Mouse (Mus musculus): ENCODE measurements around the gene Ryr3. TPM values are rescaled to one million over a fixed set of nuclear protein-coding genes. Genes with fewer than 3 reads are reported as not detected.

Gene Ryr3
- polyA plus RNA-seq, 1 experiment from 2014 or later = 2.1 TPM

DNA sequence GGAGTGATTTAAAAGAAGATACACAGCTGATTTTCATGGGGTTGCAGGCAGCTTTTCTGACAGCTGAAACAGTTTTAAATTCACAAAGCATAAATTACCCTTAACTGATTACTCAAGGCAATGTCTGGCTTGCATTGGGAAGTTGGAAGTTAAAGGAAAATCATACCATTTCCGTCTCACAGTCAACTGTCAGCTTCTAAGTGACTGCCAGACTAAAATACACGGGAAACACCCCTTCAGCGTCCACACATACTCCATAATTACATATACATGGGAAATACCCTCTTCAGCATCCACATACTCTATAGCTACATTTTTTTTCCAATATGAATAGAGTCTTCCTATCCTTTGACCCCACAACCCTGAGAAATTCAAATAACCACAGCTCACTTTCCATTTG is 158.8 kb downstream of the Ryr3 start:
- no peak for TF ChIP-seq EP300 (optimal IDR thresholded peaks at IDR 0.05)
- TF ChIP-seq CTCF (IDR thresholded peaks at IDR 0.05; ENCODE audit: low read depth) = no peak
- H3K27ac ChIP-seq (replicated peaks) = no peak overlapping the region
- no peak overlapping the region for H3K4me2 ChIP-seq (replicated peaks; ENCODE audit: low read depth)
- no peak overlapping the region for H3K9ac ChIP-seq (ENCODE audit: low read length)
- no peaks in the 10 kb centered on the region for H3K9me3 ChIP-seq (ENCODE audit: control insufficient read depth, low read length)
- H3K4me3 ChIP-seq (ENCODE audit: low read depth, low read length) = no peak overlapping the region
- no peaks in the 10 kb centered on the region for H3K27me3 ChIP-seq (ENCODE audit: control insufficient read depth, insufficient read depth, low read length)
- ATAC-seq (ENCODE audit: low FRiP score, low TSS enrichment) (no peak), DNase-seq (ENCODE audit: low spot score) (no peak)
- 56% methylated on average over 3 of the region's 3 CpGs for WGBS
- H3K4me1 ChIP-seq (replicated peaks; ENCODE audit: control insufficient read depth, insufficient read depth) = no peaks in the 10 kb centered on the region
- no peaks in the 10 kb centered on the region for H3K36me3 ChIP-seq (ENCODE audit: control insufficient read depth, insufficient read depth, low read length)

DNA sequence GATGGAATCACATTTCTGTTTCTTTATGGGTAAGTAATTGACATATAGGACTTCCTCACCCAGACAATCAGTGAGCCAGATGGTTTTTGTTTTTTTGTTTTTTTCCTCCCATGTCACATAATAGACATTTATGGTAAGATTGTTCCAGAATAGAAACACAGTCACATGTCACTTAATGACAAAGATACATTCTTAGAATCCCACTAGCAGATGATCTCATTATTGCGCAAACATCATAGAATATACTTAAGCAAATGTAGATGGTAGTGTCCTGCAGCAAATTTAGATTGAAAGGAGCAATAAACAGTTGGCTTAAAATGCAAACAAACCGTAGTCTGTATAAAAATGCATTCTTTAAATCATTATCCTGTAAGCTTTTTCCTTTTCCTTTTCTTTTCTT is 161.3 kb downstream of the Ryr3 start:
- DNase-seq (ENCODE audit: low spot score) (no peak), ATAC-seq (ENCODE audit: low FRiP score, low TSS enrichment) (no peak)
- TF ChIP-seq EP300 (optimal IDR thresholded peaks at IDR 0.05) (no peak), CTCF (IDR thresholded peaks at IDR 0.05; ENCODE audit: low read depth) (no peak)
- no peaks in the 10 kb centered on the region for H3K27me3 ChIP-seq (ENCODE audit: control insufficient read depth, insufficient read depth, low read length)
- H3K4me1 ChIP-seq (replicated peaks; ENCODE audit: control insufficient read depth, insufficient read depth) = no peaks in the 10 kb centered on the region
- H3K36me3 ChIP-seq (ENCODE audit: control insufficient read depth, insufficient read depth, low read length) = no peaks in the 10 kb centered on the region
- no peak overlapping the region for H3K4me2 ChIP-seq (replicated peaks; ENCODE audit: low read depth)
- WGBS = 78% methylated on average over 2 of the region's 2 CpGs
- no peak overlapping the region for H3K27ac ChIP-seq (replicated peaks)
- no peak overlapping the region for H3K9ac ChIP-seq (ENCODE audit: low read length)
- no peaks in the 10 kb centered on the region for H3K9me3 ChIP-seq (ENCODE audit: control insufficient read depth, low read length)
- no peak overlapping the region for H3K4me3 ChIP-seq (ENCODE audit: low read depth, low read length)

GRCm38 (mm10) chr2:113049831-113050230 is 167.1 kb downstream of the Ryr3 start:
- Histone ChIP-seq H3K9ac (ENCODE audit: low read length) (no peak overlapping the region), H3K4me1 (replicated peaks; ENCODE audit: control insufficient read depth, insufficient read depth) (no peaks in the 10 kb centered on the region), H3K4me2 (replicated peaks; ENCODE audit: low read depth) (no peak overlapping the region), H3K36me3 (ENCODE audit: control insufficient read depth, insufficient read depth, low read length) (no peaks in the 10 kb centered on the region), H3K27ac (replicated peaks) (no peak overlapping the region), H3K4me3 (ENCODE audit: low read depth, low read length) (no peak overlapping the region), H3K27me3 (ENCODE audit: control insufficient read depth, insufficient read depth, low read length) (no peaks in the 10 kb centered on the region), H3K9me3 (ENCODE audit: control insufficient read depth, low read length) (no peaks in the 10 kb centered on the region)
- ATAC-seq (ENCODE audit: low FRiP score, low TSS enrichment) (no peak), DNase-seq (ENCODE audit: low spot score) (no peak)
- no peak for TF ChIP-seq EP300 (optimal IDR thresholded peaks at IDR 0.05)
- 36% methylated on average over 1 of the region's 1 CpGs for WGBS

- no peaks in the 10 kb centered on the region for H3K4me1 ChIP-seq (replicated peaks; ENCODE audit: control insufficient read depth, insufficient read depth)
- H3K9ac ChIP-seq (ENCODE audit: low read length) = no peak overlapping the region
- H3K27ac ChIP-seq (replicated peaks) = no peak overlapping the region
- no peak overlapping the region for H3K4me3 ChIP-seq (ENCODE audit: low read depth, low read length)
- TF ChIP-seq CTCF (IDR thresholded peaks at IDR 0.05; ENCODE audit: low read depth) (no peak), EP300 (optimal IDR thresholded peaks at IDR 0.05) (no peak)
- no peaks in the 10 kb centered on the region for H3K27me3 ChIP-seq (ENCODE audit: control insufficient read depth, insufficient read depth, low read length)
- H3K36me3 ChIP-seq (ENCODE audit: control insufficient read depth, insufficient read depth, low read length) = no peaks in the 10 kb centered on the region
- DNase-seq (ENCODE audit: low spot score) (no peak), ATAC-seq (ENCODE audit: low FRiP score, low TSS enrichment) (no peak)
- 74% methylated on average over 2 of the region's 2 CpGs for WGBS
- H3K9me3 ChIP-seq (ENCODE audit: control insufficient read depth, low read length) = no peaks in the 10 kb centered on the region
- no peak overlapping the region for H3K4me2 ChIP-seq (replicated peaks; ENCODE audit: low read depth)
These were observed 180.3 kb downstream of the Ryr3 start for GRCm38 (mm10) chr2:113036550-113036949.

- WGBS = 71% methylated on average over 5 of the region's 5 CpGs
- no peak overlapping the region for H3K4me2 ChIP-seq (replicated peaks; ENCODE audit: low read depth)
- no peak overlapping the region for H3K27ac ChIP-seq (replicated peaks)
- H3K9ac ChIP-seq (ENCODE audit: low read length) = no peak overlapping the region
- TF ChIP-seq CTCF (IDR thresholded peaks at IDR 0.05; ENCODE audit: low read depth) = no peak
- TF ChIP-seq EP300 (optimal IDR thresholded peaks at IDR 0.05) = no peak
- ATAC-seq (ENCODE audit: low FRiP score, low TSS enrichment) (no peak), DNase-seq (ENCODE audit: low spot score) (no peak)
- no peaks in the 10 kb centered on the region for H3K4me1 ChIP-seq (replicated peaks; ENCODE audit: control insufficient read depth, insufficient read depth)
- H3K9me3 ChIP-seq (ENCODE audit: control insufficient read depth, low read length) = no peaks in the 10 kb centered on the region
- no peaks in the 10 kb centered on the region for H3K36me3 ChIP-seq (ENCODE audit: control insufficient read depth, insufficient read depth, low read length)
- H3K27me3 ChIP-seq (ENCODE audit: control insufficient read depth, insufficient read depth, low read length) = no peaks in the 10 kb centered on the region
- no peak overlapping the region for H3K4me3 ChIP-seq (ENCODE audit: low read depth, low read length)
These were observed 186.2 kb downstream of the Ryr3 start for GRCm38 (mm10) chr2:113030689-113031088.

DNA sequence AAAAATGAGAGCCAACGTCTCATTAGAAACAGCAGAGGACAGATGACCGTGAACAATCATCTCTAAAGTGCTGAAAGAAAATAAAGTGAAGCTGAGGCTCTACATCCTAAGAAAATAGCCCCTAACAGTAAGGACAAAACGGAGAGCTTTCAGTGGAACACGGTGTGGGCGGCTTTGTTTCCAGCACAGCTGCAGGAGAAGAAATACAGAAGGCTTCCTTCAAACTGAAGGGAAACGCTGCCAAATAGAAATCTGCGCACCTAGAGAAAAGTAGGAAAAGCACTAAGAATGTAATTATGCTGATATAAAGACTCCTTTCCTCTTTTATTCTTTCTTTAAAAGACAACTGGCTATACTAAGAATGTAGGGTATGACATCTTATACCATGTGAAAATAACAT is 197.0 kb downstream of the Ryr3 start:
- Histone ChIP-seq H3K27me3 (ENCODE audit: control insufficient read depth, insufficient read depth, low read length) (no peaks in the 10 kb centered on the region), H3K36me3 (ENCODE audit: control insufficient read depth, insufficient read depth, low read length) (no peaks in the 10 kb centered on the region), H3K27ac (replicated peaks) (no peak overlapping the region), H3K4me3 (ENCODE audit: low read depth, low read length) (no peak overlapping the region), H3K9me3 (ENCODE audit: control insufficient read depth, low read length) (no peaks in the 10 kb centered on the region), H3K9ac (ENCODE audit: low read length) (no peak overlapping the region), H3K4me1 (replicated peaks; ENCODE audit: control insufficient read depth, insufficient read depth) (no peaks in the 10 kb centered on the region), H3K4me2 (replicated peaks; ENCODE audit: low read depth) (no peak overlapping the region)
- WGBS = 46% methylated on average over 7 of the region's 7 CpGs
- TF ChIP-seq EP300 (optimal IDR thresholded peaks at IDR 0.05) (no peak), CTCF (IDR thresholded peaks at IDR 0.05; ENCODE audit: low read depth) (no peak)
- ATAC-seq (ENCODE audit: low FRiP score, low TSS enrichment) (no peak), DNase-seq (ENCODE audit: low spot score) (no peak)
